In the genomic region with DNA sequence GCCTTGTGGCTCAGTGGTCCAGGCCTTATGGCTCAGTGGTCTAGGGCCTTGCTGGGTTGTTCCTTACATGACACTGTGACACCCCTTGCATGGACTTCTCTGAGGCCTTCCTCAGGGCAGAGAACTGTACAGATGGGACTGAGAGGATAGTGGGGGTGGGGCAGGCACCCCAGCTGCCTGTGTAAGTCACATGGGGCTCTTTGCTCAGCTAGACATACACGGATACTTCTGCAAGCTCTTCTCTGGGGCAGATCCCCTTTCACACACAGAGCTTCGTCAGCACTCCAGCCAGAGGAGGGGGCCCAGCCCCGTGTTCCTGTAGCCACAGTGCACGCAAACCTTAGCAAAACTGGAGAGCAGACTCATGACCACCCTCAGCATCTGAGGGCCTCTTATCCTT, we compare ENCODE assay signal across 9 mouse cellular contexts.
A peak's percentile ranks its signal among the peaks of the same experiment; 100 is the strongest.
DNase-seq lines count a peak whose midpoint lies in the region; ATAC-seq and TF ChIP-seq lines count a peak whose summit lies in the region.
"Had no signal": no experiment of that assay in that cellular context is flagged by ENCODE, and none has a peak within 500 bp of the region (broad histone marks: within the 10 kb centered on the region; RNA-seq: fewer than 3 reads in every experiment).

No protein-coding gene starts in this region.

- no peak for ATAC-seq in embryonic facial prominence, embryonic 11.5 days (replicated peaks; ENCODE audit: insufficient number of reproducible peaks, low FRiP score, low TSS enrichment, low read depth)
- ATAC-seq in limb, embryonic 14.5 days (ENCODE audit: low FRiP score, low read depth) = peak; percentile 35; the same call in 1 of the 2 replicates

- H3K4me1 ChIP-seq in embryonic facial prominence, embryonic 11.5 days (ENCODE audit: control insufficient read depth, insufficient read depth, low read length) = peaks cover 8% of the 10 kb centered on the region
- H3K4me1 ChIP-seq in hindbrain, embryonic 10.5 days (replicated peaks) = peaks cover 34% of the 10 kb centered on the region
- H3K4me1 ChIP-seq in limb, embryonic 14.5 days (ENCODE audit: control insufficient read depth, insufficient read depth, low read length) = peaks cover 20% of the 10 kb centered on the region

- 30% methylated on average over 4 of the region's 4 CpGs for WGBS in embryonic facial prominence, embryonic 11.5 days
- WGBS in hindbrain, embryonic 10.5 days = 54% methylated on average over 4 of the region's 4 CpGs
- 36% methylated on average over 4 of the region's 4 CpGs for WGBS in limb, embryonic 14.5 days

- H3K27ac ChIP-seq in embryonic facial prominence, embryonic 11.5 days (replicated peaks; ENCODE audit: low read depth, low read length) = 0 out of 2 replicates have a peak overlapping the region, but pooled peaks have one; percentile 8
- H3K27ac ChIP-seq in hindbrain, embryonic 10.5 days = peak overlapping the region; percentile 64
- H3K27ac ChIP-seq in limb, embryonic 14.5 days (replicated peaks; ENCODE audit: low read depth, low read length) = peak overlapping the region; percentile 33; the same call in 1 of the 2 replicates

- no peak overlapping the region for H3K4me2 ChIP-seq in embryonic facial prominence, embryonic 11.5 days (ENCODE audit: low read depth, low read length)
- H3K4me2 ChIP-seq in limb, embryonic 14.5 days (replicated peaks; ENCODE audit: low read depth, low read length, severe bottlenecking) = no peak overlapping the region

- no peaks in the 10 kb centered on the region for H3K36me3 ChIP-seq in embryonic facial prominence, embryonic 11.5 days (replicated peaks; ENCODE audit: control insufficient read depth, insufficient read depth, low read depth, low read length)
- no peaks in the 10 kb centered on the region for H3K36me3 ChIP-seq in hindbrain, embryonic 10.5 days
- H3K36me3 ChIP-seq in limb, embryonic 14.5 days (ENCODE audit: control insufficient read depth, insufficient read depth, low read length) = no peaks in the 10 kb centered on the region

- no peak overlapping the region for H3K4me3 ChIP-seq in embryonic facial prominence, embryonic 11.5 days (ENCODE audit: low read depth, low read length)
- no peak overlapping the region for H3K4me3 ChIP-seq in hindbrain, embryonic 10.5 days
- no peak overlapping the region for H3K4me3 ChIP-seq in limb, embryonic 14.5 days (replicated peaks; ENCODE audit: low read length)

- DNase-seq in layer of hippocampus, adult 11-12 months (ENCODE audit: low spot score) = peak; percentile 23
- no peak for DNase-seq in layer of hippocampus, adult 9-10 months (ENCODE audit: low spot score)
- DNase-seq in embryonic facial prominence, embryonic 11.5 days (ENCODE audit: low spot score) = peak; percentile 9
- no peak for DNase-seq in hindbrain, embryonic 10.5 days (ENCODE audit: low spot score)
- DNase-seq in limb, embryonic 14.5 days (ENCODE audit: low spot score) = no peak
- no peak for DNase-seq in thymus, postnatal 14 days
- no peak for DNase-seq in cerebellum, adult 9-11 months
- DNase-seq: cerebellum, adult 9-10 months had no signal

- H3K9me3 ChIP-seq in embryonic facial prominence, embryonic 11.5 days (replicated peaks; ENCODE audit: control insufficient read depth, low read length) = no peaks in the 10 kb centered on the region
- H3K9me3 ChIP-seq in hindbrain, embryonic 10.5 days = no peaks in the 10 kb centered on the region
- H3K9me3 ChIP-seq in limb, embryonic 14.5 days (ENCODE audit: control insufficient read depth, low read length) = no peaks in the 10 kb centered on the region

- no peak overlapping the region for H3K9ac ChIP-seq in embryonic facial prominence, embryonic 11.5 days (replicated peaks; ENCODE audit: low read length)
- H3K9ac ChIP-seq in limb, embryonic 14.5 days (ENCODE audit: low read depth, low read length, severe bottlenecking) = no peak overlapping the region

- no peak for TF ChIP-seq POLR2A in limb, embryonic 14.5 days (IDR thresholded peaks at IDR 0.05; ENCODE audit: borderline replicate concordance, extremely low read depth, insufficient read depth, insufficient read length)

- no peaks in the 10 kb centered on the region for H3K27me3 ChIP-seq in embryonic facial prominence, embryonic 11.5 days (ENCODE audit: control insufficient read depth, insufficient read depth, low read length)
- no peaks in the 10 kb centered on the region for H3K27me3 ChIP-seq in hindbrain, embryonic 10.5 days (ENCODE audit: insufficient read depth, poor library complexity, severe bottlenecking)
- H3K27me3 ChIP-seq in limb, embryonic 14.5 days (ENCODE audit: control insufficient read depth, insufficient read depth, low read length) = no peaks in the 10 kb centered on the region
- H3K27me3 ChIP-seq: Patski had no signal

Comparison
In these comparisons a context has a peak if more than half of its experiments do, and no peak if none do; other contexts are left out.
1. DNase-seq: peak in layer of hippocampus, adult 11-12 months (single experiment) and embryonic facial prominence, embryonic 11.5 days (single experiment); none in layer of hippocampus, adult 9-10 months (single experiment), hindbrain, embryonic 10.5 days (single experiment), limb, embryonic 14.5 days (single experiment), thymus, postnatal 14 days (single experiment) and cerebellum, adult 9-11 months (single experiment).
2. H3K27ac ChIP-seq: peak in every context shown above with its lines; median percentile 64 in hindbrain, embryonic 10.5 days; 33 in limb, embryonic 14.5 days; 8 in embryonic facial prominence, embryonic 11.5 days.